Mouse (Mus musculus): Measurements from ENCODE around the gene Gm6525. TPM values are rescaled to one million over a fixed set of nuclear protein-coding genes. Genes with fewer than 3 reads are reported as not detected.
A peak's percentile ranks its signal among the peaks of the same experiment; 100 is the strongest.

Gm6525 gene
- 1.4 and 2.1 TPM in 2 replicates for polyA plus RNA-seq (2014; fragmentation: Nextera tagmentation; extraction: Ambion mirVana)

GRCm38 (mm10) chr3:84173581-84174154 is at the start of gene Gm6525:
Gm6525 (plus strand) TSS chr3:84174104.
- Histone ChIP-seq H3K4me1 (replicated peaks; ENCODE audit: control insufficient read depth, insufficient read depth, low read length) (no peaks in the 10 kb centered on the region), H3K27me3 (replicated peaks; ENCODE audit: control insufficient read depth, insufficient read depth, low read length) (no peaks in the 10 kb centered on the region), H3K4me3 (ENCODE audit: low read depth, low read length) (no peak within 1 kb of the TSS), H3K36me3 (ENCODE audit: control insufficient read depth, insufficient read depth, low read length) (peaks cover 21% of the 10 kb centered on the region), H3K9ac (ENCODE audit: low read length) (no peak within 1 kb of the TSS), H3K9me3 (ENCODE audit: control insufficient read depth, low read length) (no peaks in the 10 kb centered on the region), H3K4me2 (ENCODE audit: low read length) (no peak within 1 kb of the TSS), H3K27ac (ENCODE audit: low read depth) (no peak within 1 kb of the TSS)
- DNase-seq (ENCODE audit: low spot score), result no peak
- 87% methylated on average over 11 of the region's 11 CpGs for WGBS
- ATAC-seq (replicated peaks; ENCODE audit: low FRiP score, low TSS enrichment, low read depth), result no peak

DNA sequence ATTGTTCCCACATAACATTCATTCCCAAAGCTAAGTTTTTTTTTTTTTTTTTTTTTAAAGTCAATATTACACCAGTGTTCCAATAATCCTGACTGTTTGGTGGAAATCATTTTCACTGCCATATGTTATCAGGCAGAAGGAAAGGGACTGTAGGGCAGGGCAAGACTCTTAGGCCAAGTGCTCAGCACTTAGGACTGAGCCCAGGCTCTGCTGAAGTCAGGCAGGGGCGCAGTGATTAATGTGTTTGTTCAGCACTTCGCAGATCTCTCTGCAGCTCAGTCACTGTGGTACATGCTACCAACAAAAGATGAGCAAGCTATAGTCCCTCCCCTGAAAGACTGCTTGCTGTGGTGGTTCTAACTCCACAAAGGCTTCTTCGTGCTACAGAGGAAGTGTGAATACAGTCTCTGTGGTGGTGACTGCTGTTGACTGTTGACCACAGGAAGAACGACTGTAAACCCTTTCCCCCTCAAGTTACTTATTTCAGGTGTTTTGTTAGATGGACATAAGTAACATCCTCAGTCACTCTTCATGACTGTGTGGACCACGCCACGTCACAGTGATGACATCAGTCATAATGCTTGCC is 48.1 kb upstream of the Gm6525 start:
- 61% methylated on average over 6 of the region's 6 CpGs for WGBS
- H3K4me1 ChIP-seq (replicated peaks; ENCODE audit: control insufficient read depth, insufficient read depth, low read length), result peaks cover 6% of the 10 kb centered on the region; the same call in 1 of the 2 replicates
- H3K36me3 ChIP-seq (ENCODE audit: control insufficient read depth, insufficient read depth, low read length), result no peaks in the 10 kb centered on the region
- no peaks in the 10 kb centered on the region for H3K9me3 ChIP-seq (ENCODE audit: control insufficient read depth, low read length)
- no peak overlapping the region for H3K9ac ChIP-seq (ENCODE audit: low read length)
- H3K27ac ChIP-seq (ENCODE audit: low read depth), result no peak overlapping the region
- no peaks in the 10 kb centered on the region for H3K27me3 ChIP-seq (replicated peaks; ENCODE audit: control insufficient read depth, insufficient read depth, low read length)
- ATAC-seq (replicated peaks; ENCODE audit: low FRiP score, low TSS enrichment, low read depth) (no peak), DNase-seq (ENCODE audit: low spot score) (no peak)
- no peak overlapping the region for H3K4me3 ChIP-seq (ENCODE audit: low read depth, low read length)
- no peak overlapping the region for H3K4me2 ChIP-seq (ENCODE audit: low read length)

- H3K4me1 ChIP-seq (replicated peaks; ENCODE audit: control insufficient read depth, insufficient read depth, low read length), result peaks cover 11% of the 10 kb centered on the region; the same call in 1 of the 2 replicates
- no peak for ATAC-seq (replicated peaks; ENCODE audit: low FRiP score, low TSS enrichment, low read depth)
- H3K36me3 ChIP-seq (ENCODE audit: control insufficient read depth, insufficient read depth, low read length), result no peaks in the 10 kb centered on the region
- no peak overlapping the region for H3K4me3 ChIP-seq (ENCODE audit: low read depth, low read length)
- H3K9ac ChIP-seq (ENCODE audit: low read length), result no peak overlapping the region
- H3K27ac ChIP-seq (ENCODE audit: low read depth), result no peak overlapping the region
- H3K4me2 ChIP-seq (ENCODE audit: low read length), result no peak overlapping the region
- 81% methylated on average over 3 of the region's 3 CpGs for WGBS
- H3K9me3 ChIP-seq (ENCODE audit: control insufficient read depth, low read length), result no peaks in the 10 kb centered on the region
- no peaks in the 10 kb centered on the region for H3K27me3 ChIP-seq (replicated peaks; ENCODE audit: control insufficient read depth, insufficient read depth, low read length)
- no peak for DNase-seq (ENCODE audit: low spot score)
These were observed 47.2 kb upstream of the Gm6525 start for GRCm38 (mm10) chr3:84126721-84127120.

GRCm38 (mm10) chr3:84127431-84127830 is 46.5 kb upstream of the Gm6525 start:
- H3K27ac ChIP-seq (ENCODE audit: low read depth), result no peak overlapping the region
- H3K36me3 ChIP-seq (ENCODE audit: control insufficient read depth, insufficient read depth, low read length), result no peaks in the 10 kb centered on the region
- no peaks in the 10 kb centered on the region for H3K27me3 ChIP-seq (replicated peaks; ENCODE audit: control insufficient read depth, insufficient read depth, low read length)
- DNase-seq (ENCODE audit: low spot score) (no peak), ATAC-seq (replicated peaks; ENCODE audit: low FRiP score, low TSS enrichment, low read depth) (no peak)
- H3K4me3 ChIP-seq (ENCODE audit: low read depth, low read length), result no peak overlapping the region
- H3K9ac ChIP-seq (ENCODE audit: low read length), result no peak overlapping the region
- H3K4me2 ChIP-seq (ENCODE audit: low read length), result no peak overlapping the region
- WGBS, result 58% methylated on average over 2 of the region's 2 CpGs
- peaks cover 11% of the 10 kb centered on the region; the same call in 1 of the 2 replicates for H3K4me1 ChIP-seq (replicated peaks; ENCODE audit: control insufficient read depth, insufficient read depth, low read length)
- H3K9me3 ChIP-seq (ENCODE audit: control insufficient read depth, low read length), result no peaks in the 10 kb centered on the region

DNA sequence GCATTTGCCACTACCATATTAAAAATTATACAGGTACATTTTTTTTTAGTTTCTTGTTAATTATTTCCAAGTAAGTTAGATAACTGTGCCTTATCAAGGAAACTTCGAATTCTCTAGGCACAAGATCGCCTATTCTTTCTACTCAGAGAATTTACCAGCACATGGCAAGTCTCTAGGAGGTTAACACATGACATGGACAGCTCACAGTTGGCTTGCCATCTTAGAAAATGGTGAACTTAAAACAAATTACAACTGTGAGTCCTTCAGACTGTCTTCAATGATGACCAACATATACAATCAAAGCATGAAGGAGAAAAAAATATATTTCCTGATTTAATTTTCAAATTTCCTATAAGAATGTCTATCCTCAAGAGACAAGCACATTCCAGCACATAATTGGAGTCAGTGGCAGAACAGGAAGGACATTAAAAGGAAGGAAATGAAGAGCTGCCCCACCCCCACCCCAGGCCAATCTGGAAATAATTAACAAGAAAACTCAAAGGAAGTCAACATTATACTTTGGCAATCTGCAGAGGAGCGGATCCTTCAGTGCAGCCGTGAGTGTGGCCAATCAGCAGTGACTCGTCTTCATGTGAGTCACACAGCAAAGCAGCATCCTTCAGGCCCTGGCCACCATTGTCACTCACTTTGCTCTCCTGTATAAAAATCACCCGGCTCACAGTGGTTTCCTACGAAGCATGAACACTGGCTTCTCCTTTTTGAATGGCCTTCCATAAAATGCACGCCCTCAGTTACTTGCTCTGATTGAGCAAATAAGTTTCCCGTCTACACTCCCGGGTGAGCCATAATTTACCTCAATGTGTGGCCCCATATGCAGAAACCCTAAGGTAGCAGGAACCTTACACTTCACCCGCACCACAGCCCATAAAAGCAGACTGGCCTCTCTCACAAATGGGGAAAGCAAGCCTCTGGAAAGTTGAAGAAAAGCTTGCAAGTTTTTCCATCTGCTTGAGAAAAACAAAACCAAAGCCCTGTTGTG is 44.7 kb upstream of the Gm6525 start:
- no peak overlapping the region for H3K4me2 ChIP-seq (ENCODE audit: low read length)
- no peaks in the 10 kb centered on the region for H3K36me3 ChIP-seq (ENCODE audit: control insufficient read depth, insufficient read depth, low read length)
- ATAC-seq (replicated peaks; ENCODE audit: low FRiP score, low TSS enrichment, low read depth), result peak; percentile 55; the same call in 1 of the 2 replicates

DNA sequence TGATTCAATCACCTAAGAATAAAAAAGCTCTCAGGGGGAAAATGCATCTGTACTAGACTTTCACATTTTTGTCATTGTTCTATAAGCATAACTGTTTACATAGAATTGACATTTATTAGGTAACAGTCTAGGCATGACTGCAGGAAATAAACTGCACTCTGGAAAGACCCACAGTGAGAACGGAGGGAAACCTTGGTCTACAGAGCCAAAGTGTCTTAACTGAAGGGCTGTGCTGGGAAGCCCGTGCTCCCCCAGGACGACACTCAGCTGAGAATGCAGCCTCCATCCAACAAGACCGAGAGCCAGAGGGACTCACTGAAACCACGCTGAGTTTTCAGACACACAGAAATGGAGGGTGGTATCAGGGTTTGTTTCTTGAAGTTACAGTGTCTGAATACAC is 43.1 kb upstream of the Gm6525 start:
- ATAC-seq (replicated peaks; ENCODE audit: low FRiP score, low TSS enrichment, low read depth) (no peak), DNase-seq (ENCODE audit: low spot score) (no peak)
- Histone ChIP-seq H3K4me3 (ENCODE audit: low read depth, low read length) (no peak overlapping the region), H3K27me3 (replicated peaks; ENCODE audit: control insufficient read depth, insufficient read depth, low read length) (no peaks in the 10 kb centered on the region), H3K36me3 (ENCODE audit: control insufficient read depth, insufficient read depth, low read length) (no peaks in the 10 kb centered on the region), H3K9ac (ENCODE audit: low read length) (no peak overlapping the region), H3K9me3 (ENCODE audit: control insufficient read depth, low read length) (no peaks in the 10 kb centered on the region), H3K4me1 (replicated peaks; ENCODE audit: control insufficient read depth, insufficient read depth, low read length) (peaks cover 11% of the 10 kb centered on the region; the same call in 1 of the 2 replicates), H3K27ac (ENCODE audit: low read depth) (no peak overlapping the region), H3K4me2 (ENCODE audit: low read length) (no peak overlapping the region)
- 33% methylated on average over 5 of the region's 5 CpGs for WGBS

More for the DNA sequence above, 44.7 kb upstream of the Gm6525 start:
- Histone ChIP-seq H3K4me3 (ENCODE audit: low read depth, low read length) (no peak overlapping the region), H3K4me1 (replicated peaks; ENCODE audit: control insufficient read depth, insufficient read depth, low read length) (peaks cover 11% of the 10 kb centered on the region; the same call in 1 of the 2 replicates), H3K9ac (ENCODE audit: low read length) (no peak overlapping the region), H3K27ac (ENCODE audit: low read depth) (no peak overlapping the region; the same call in 1 of the 2 replicates), H3K9me3 (ENCODE audit: control insufficient read depth, low read length) (no peaks in the 10 kb centered on the region), H3K27me3 (replicated peaks; ENCODE audit: control insufficient read depth, insufficient read depth, low read length) (no peaks in the 10 kb centered on the region)
- no peak for DNase-seq (ENCODE audit: low spot score)
- WGBS, result 57% methylated on average over 11 of the region's 11 CpGs

DNA sequence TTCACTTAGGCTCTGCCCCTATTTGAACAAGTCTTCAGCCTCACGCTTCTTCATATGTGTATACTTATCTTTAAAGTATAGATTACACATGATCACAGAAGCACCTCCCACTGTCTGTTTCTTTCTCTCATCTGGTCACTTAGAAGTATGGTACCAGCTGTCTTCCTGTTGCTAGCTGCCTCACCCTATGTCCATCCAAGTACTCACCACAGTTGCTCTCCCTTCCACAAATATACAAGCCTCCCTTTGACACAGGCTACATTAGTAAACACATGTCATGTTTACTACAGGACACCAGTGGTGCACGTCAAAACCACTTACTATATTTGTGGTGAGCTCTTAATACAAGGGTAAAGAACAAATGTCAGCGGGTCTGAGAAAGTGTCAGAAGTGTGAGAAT is 42.5 kb upstream of the Gm6525 start:
- no peaks in the 10 kb centered on the region for H3K27me3 ChIP-seq (replicated peaks; ENCODE audit: control insufficient read depth, insufficient read depth, low read length)
- no peaks in the 10 kb centered on the region for H3K36me3 ChIP-seq (ENCODE audit: control insufficient read depth, insufficient read depth, low read length)
- H3K27ac ChIP-seq (ENCODE audit: low read depth), result no peak overlapping the region
- H3K9me3 ChIP-seq (ENCODE audit: control insufficient read depth, low read length), result no peaks in the 10 kb centered on the region
- peaks cover 11% of the 10 kb centered on the region; the same call in 1 of the 2 replicates for H3K4me1 ChIP-seq (replicated peaks; ENCODE audit: control insufficient read depth, insufficient read depth, low read length)
- no peak overlapping the region for H3K9ac ChIP-seq (ENCODE audit: low read length)
- DNase-seq (ENCODE audit: low spot score) (no peak), ATAC-seq (replicated peaks; ENCODE audit: low FRiP score, low TSS enrichment, low read depth) (no peak)
- H3K4me2 ChIP-seq (ENCODE audit: low read length), result no peak overlapping the region
- WGBS, result 74% methylated on average over 3 of the region's 3 CpGs
- H3K4me3 ChIP-seq (ENCODE audit: low read depth, low read length), result no peak overlapping the region

DNA sequence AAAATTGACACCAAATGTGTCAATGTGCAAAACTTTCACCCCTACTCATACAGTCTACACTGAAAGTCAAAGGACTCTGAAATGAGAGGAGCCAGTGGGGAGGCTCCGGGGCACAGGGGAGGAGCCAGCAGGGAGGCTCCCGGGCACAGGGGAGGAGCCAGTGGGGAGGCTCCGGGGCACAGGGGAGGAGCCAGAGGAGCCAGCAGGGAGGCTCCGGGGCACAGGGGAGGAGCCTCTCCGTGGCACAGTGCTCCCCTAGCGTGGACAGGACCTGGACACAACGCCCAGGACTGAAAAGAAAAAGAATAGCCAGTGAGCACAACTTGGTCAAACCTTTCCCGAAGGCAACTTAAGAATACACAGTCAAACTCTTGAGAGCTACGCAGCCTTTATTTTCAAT is 38.5 kb upstream of the Gm6525 start:
- ATAC-seq (replicated peaks; ENCODE audit: low FRiP score, low TSS enrichment, low read depth) (no peak), DNase-seq (ENCODE audit: low spot score) (no peak)
- H3K4me1 ChIP-seq (replicated peaks; ENCODE audit: control insufficient read depth, insufficient read depth, low read length), result peaks cover 8% of the 10 kb centered on the region; the same call in 1 of the 2 replicates
- no peak overlapping the region for H3K9ac ChIP-seq (ENCODE audit: low read length)
- no peak overlapping the region for H3K4me3 ChIP-seq (ENCODE audit: low read depth, low read length)
- H3K27me3 ChIP-seq (replicated peaks; ENCODE audit: control insufficient read depth, insufficient read depth, low read length), result no peaks in the 10 kb centered on the region
- no peaks in the 10 kb centered on the region for H3K36me3 ChIP-seq (ENCODE audit: control insufficient read depth, insufficient read depth, low read length)
- no peak overlapping the region for H3K27ac ChIP-seq (ENCODE audit: low read depth)
- no peaks in the 10 kb centered on the region for H3K9me3 ChIP-seq (ENCODE audit: control insufficient read depth, low read length)
- no peak overlapping the region for H3K4me2 ChIP-seq (ENCODE audit: low read length)
- 44% methylated on average over 9 of the region's 9 CpGs for WGBS
